Mouse (Mus musculus) heart, adult 2 months (tissue): ENCODE results near the gene 4930544D05Rik. TPM values are rescaled to one million over a fixed set of nuclear protein-coding genes. Genes with fewer than 3 reads are reported as not detected.

Source experiments
- DNase-seq, 2 experiments: peaks; one replicate each; pipeline ENCODE4 v3.0.0; 2021
- H3K27ac ChIP-seq: fragments of 200-600 bp; 2 replicates; pipeline ENCODE4 v1.8.1; 2022
- H3K27me3 ChIP-seq: fragments of 200-500 bp; 2 replicates; pipeline ENCODE4 v1.6.1; 2012; ENCODE audit warnings: mild to moderate bottlenecking, low read length, inconsistent platforms, mixed read lengths; ENCODE audit not compliant: control insufficient read depth, insufficient read depth
- H3K36me3 ChIP-seq: fragments of 200-500 bp; 2 replicates; pipeline ENCODE4 v1.6.1; 2012; ENCODE audit warnings: low read length, inconsistent platforms; ENCODE audit not compliant: control insufficient read depth, insufficient read depth
- H3K4me1 ChIP-seq: fragments of 200-500 bp; 2 replicates; pipeline ENCODE4 v1.6.1; 2011; ENCODE audit warnings: low read length; ENCODE audit not compliant: control insufficient read depth, insufficient read depth
- H3K4me3 ChIP-seq: fragments of 200-600 bp; 2 replicates; pipeline ENCODE4 v1.8.1; 2022
- H3K79me2 ChIP-seq: fragments of 200-500 bp; replicated peaks from 2 replicates; pipeline ENCODE4 v1.6.1; 2012; ENCODE audit warnings: mild to moderate bottlenecking, inconsistent platforms, low read length, moderate library complexity, mixed read lengths; ENCODE audit not compliant: control insufficient read depth, insufficient read depth
- H3K9ac ChIP-seq: fragments of 200-500 bp; 2 replicates; pipeline ENCODE4 v1.6.1; 2012; ENCODE audit warnings: low read depth, mild to moderate bottlenecking, control low read depth, inconsistent platforms, low read length, mixed read lengths
- CTCF ChIP-seq: fragments of 200-600 bp; IDR thresholded peaks from 2 replicates; pipeline ENCODE4 v1.8.1; 2022; ENCODE audit warnings: antibody characterized with exemption, mild to moderate bottlenecking, moderate library complexity
- EP300 ChIP-seq: fragments of 200-500 bp; IDR thresholded peaks from 2 replicates; pipeline ENCODE4 v1.6.1; 2011; ENCODE audit warnings: low read depth, low read length, control low read depth; ENCODE audit not compliant: insufficient read depth
- POLR2A ChIP-seq: fragments of 200-500 bp; IDR thresholded peaks from 2 replicates; pipeline ENCODE4 v1.6.1; 2011; ENCODE audit warnings: mild to moderate bottlenecking, low read depth, low read length, control low read depth; ENCODE audit not compliant: insufficient read depth
- WGBS: fragments of 180-500 bp; shearing (Covaris S2); methylation state at CpG from one replicate; pipeline ENCODE4 v1.1.7; 2018; 5-methylcytosine and 5-hydroxymethylcytosine counted together
- intact Hi-C: fragments of 180-260 bp; cut with DNase I; formaldehyde crosslinking; loops from one replicate; pipeline ENCODE4 v1.15.1; 2025
- polyA plus RNA-seq: library from polyadenylated mRNA; depleted of rRNA; stranded (reverse); fragments of >200 nt; gene quantifications from 2 replicates; pipeline ENCODE4 v1.2.3, GENCODE M21; 2012
- total RNA-seq, 2 experiments: library from RNA; stranded (reverse); gene quantifications; 2 replicates each; pipeline ENCODE4 v1.2.3; 2021

4930544D05Rik gene
- total and polyA plus RNA-seq, 3 experiments, result 0.31 TPM; not detected in 2

- no peak for DNase-seq
- H3K79me2 ChIP-seq, result no peaks in the 10 kb centered on the region
- intact Hi-C loops, result no loop called here
- H3K4me1 ChIP-seq, result peaks cover 7% of the 10 kb centered on the region
- no peak for TF ChIP-seq POLR2A
- TF ChIP-seq EP300, result no peak
- no peak for TF ChIP-seq CTCF
- WGBS, result 46% methylated on average over 1 of the region's 1 CpGs
- no peak within 1 kb of the TSS for H3K27ac ChIP-seq
- H3K9ac ChIP-seq, result no peak within 1 kb of the TSS
- H3K27me3 ChIP-seq, result no peaks in the 10 kb centered on the region
- no peak within 1 kb of the TSS for H3K4me3 ChIP-seq
- H3K36me3 ChIP-seq, result no peaks in the 10 kb centered on the region
Measured at GRCm38 (mm10) chr11:70619101-70619500, 3.5 kb downstream of the 4930544D05Rik start, which contains the start of gene Chrne. Gene Chrne, minus strand, starts transcription at chr11:70619216.

- Histone ChIP-seq H3K9ac (no peak overlapping the region), H3K4me1 (peaks cover 4% of the 10 kb centered on the region; the same call in 1 of the 2 replicates), H3K4me3 (no peak overlapping the region), H3K27me3 (no peaks in the 10 kb centered on the region), H3K79me2 (no peaks in the 10 kb centered on the region), H3K27ac (no peak overlapping the region), H3K36me3 (no peaks in the 10 kb centered on the region)
- TF ChIP-seq EP300 (no peak), POLR2A (no peak)
- intact Hi-C loops, result loop anchor here (5.0 kb wide), 1 partner anchor 190 kb away; the partner anchor contains the start of gene Arrb2
- DNase-seq, result no peak
- WGBS, result 39% methylated on average over 7 of the region's 7 CpGs
Measured at GRCm38 (mm10) chr11:70621972-70622814, 6.5 kb downstream of the 4930544D05Rik start.

GRCm38 (mm10) chr11:70623053-70623742, 7.5 kb downstream of the 4930544D05Rik start:
- 67% methylated on average over 10 of the region's 10 CpGs for WGBS
- intact Hi-C loops, result loop anchor here (5.0 kb wide), 1 partner anchor 191 kb away; the partner anchor contains the start of gene Arrb2
- Histone ChIP-seq H3K9ac (no peak overlapping the region), H3K4me1 (peaks cover 4% of the 10 kb centered on the region; the same call in 1 of the 2 replicates), H3K27me3 (no peaks in the 10 kb centered on the region), H3K79me2 (no peaks in the 10 kb centered on the region), H3K27ac (no peak overlapping the region), H3K36me3 (no peaks in the 10 kb centered on the region), H3K4me3 (no peak overlapping the region)
- no peak for DNase-seq
- TF ChIP-seq CTCF (peak; percentile 36), POLR2A (no peak), EP300 (no peak)

- Histone ChIP-seq H3K27ac (no peak overlapping the region), H3K9ac (no peak overlapping the region), H3K79me2 (no peaks in the 10 kb centered on the region), H3K4me1 (peaks cover 4% of the 10 kb centered on the region; the same call in 1 of the 2 replicates), H3K36me3 (no peaks in the 10 kb centered on the region), H3K27me3 (no peaks in the 10 kb centered on the region), H3K4me3 (no peak overlapping the region)
- WGBS, result 47% methylated on average over 4 of the region's 4 CpGs
- intact Hi-C loops, result no loop called here
- TF ChIP-seq EP300, result no peak
- peak; percentile 75 for TF ChIP-seq CTCF
- peak in 1 of 2 experiments; percentile 54 for DNase-seq
Measured at GRCm38 (mm10) chr11:70625473-70625872, 9.8 kb downstream of the 4930544D05Rik start.

- intact Hi-C loops, result no loop called here
- H3K9ac ChIP-seq, result no peak overlapping the region
- WGBS, result 78% methylated on average over 4 of the region's 4 CpGs
Measured at GRCm38 (mm10) chr11:70626877-70627276, 11.2 kb downstream of the 4930544D05Rik start.

More at GRCm38 (mm10) chr11:70626877-70627276, 11.2 kb downstream of the 4930544D05Rik start:
- no peaks in the 10 kb centered on the region for H3K36me3 ChIP-seq
- H3K4me1 ChIP-seq, result peaks cover 2% of the 10 kb centered on the region; the same call in 1 of the 2 replicates
- H3K27me3 ChIP-seq, result no peaks in the 10 kb centered on the region
- TF ChIP-seq EP300 (no peak), POLR2A (no peak), CTCF (no peak)
- no peaks in the 10 kb centered on the region for H3K79me2 ChIP-seq
- no peak overlapping the region for H3K4me3 ChIP-seq
- no peak overlapping the region for H3K27ac ChIP-seq
- no peak for DNase-seq
